Mouse (Mus musculus): ENCODE results near the gene Shroom1. TPM values are rescaled to one million over a fixed set of nuclear protein-coding genes. Genes with fewer than 3 reads are reported as not detected.
"Not testable (repeated sequence)": the region's sequence is repeated elsewhere in the genome, so short reads cannot be mapped to it uniquely, and the experiment has no call there.

Shroom1 gene
- 1 to 10 TPM; 3.4 to 4.5 TPM for total RNA-seq (2021)

DNA sequence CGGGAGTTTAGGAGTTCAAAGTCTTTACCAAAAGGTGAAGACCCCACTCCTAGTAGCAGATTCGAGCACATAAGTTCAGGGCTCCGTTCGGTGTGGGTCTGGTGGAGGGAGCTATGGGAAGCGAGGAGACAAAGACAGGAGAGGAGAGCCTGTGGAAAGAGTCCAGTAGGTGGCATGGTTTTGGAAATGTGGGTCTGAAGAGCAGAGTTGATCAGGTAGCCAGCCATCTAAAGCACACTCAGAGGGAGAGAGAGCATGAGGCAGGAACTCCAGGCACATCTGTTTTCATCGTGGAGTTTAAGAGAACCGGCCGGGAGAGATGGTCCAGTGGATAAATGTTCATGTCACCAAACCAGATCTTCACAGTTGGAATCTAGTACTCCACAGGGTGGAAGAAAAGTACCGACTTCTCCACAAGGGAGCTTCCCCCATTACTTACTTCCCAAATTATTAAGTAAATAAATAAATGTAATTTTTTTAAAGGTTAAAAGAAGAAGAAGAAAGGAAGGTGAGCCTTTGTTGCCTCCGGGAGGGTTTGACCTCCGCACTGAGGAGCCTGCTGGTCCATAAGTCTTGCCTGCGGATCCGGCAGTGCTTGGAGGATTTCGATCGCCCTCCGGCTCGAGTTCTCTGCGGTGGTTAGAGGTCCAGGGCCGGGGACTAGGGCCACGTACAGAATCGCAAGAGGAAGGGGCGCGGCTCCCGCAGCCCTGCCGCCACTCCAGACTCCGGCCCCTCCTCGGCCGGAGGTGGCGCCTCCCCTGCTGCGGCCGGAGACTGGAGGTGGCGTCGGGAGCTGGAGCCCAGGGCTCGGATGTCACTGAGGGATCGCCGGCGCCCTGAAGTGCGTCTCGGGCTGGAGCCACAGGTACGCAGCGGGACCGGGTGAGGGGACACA, at the start of gene Shroom1, which contains the start of gene Gm10447:
Gene Shroom1, plus strand, starts transcription at position 732 of the 898 bp plus-strand sequence.
Gene Gm10447, minus strand, starts transcription at position 637 of the 898 bp plus-strand sequence.
- peak in 1 of 2 experiments; percentile 82 for DNase-seq (ENCODE audit: extremely low spot score in 1 of 2, low spot score in 2 of 2)
- intact Hi-C loops (cut with DNase I) = no loop called here

DNA sequence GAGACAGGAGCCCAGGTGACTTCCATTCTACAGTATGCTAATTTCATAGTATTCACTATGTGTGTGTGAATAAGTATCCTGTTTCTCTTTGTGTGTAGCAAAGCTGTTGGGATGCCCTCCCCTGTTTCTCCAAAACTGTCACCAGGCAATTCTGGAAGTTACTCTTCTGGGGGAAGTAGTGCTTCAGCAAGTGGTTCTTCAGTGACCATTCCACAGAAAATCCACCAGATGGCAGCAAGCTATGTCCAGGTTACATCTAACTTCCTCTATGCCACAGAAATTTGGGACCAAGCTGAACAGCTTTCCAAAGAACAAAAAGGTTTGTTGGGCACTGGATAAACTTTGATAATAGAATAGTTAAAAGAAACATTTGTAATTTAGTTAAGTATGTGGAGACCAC, 45.3 kb upstream of the Shroom1 start:
- intact Hi-C loops (cut with DNase I) = loop anchor here (5.0 kb wide), 1 partner anchor 34 kb away; no protein-coding TSS in a partner anchor
- no peak for DNase-seq (ENCODE audit: extremely low spot score in 1 of 2, low spot score in 2 of 2)

DNA sequence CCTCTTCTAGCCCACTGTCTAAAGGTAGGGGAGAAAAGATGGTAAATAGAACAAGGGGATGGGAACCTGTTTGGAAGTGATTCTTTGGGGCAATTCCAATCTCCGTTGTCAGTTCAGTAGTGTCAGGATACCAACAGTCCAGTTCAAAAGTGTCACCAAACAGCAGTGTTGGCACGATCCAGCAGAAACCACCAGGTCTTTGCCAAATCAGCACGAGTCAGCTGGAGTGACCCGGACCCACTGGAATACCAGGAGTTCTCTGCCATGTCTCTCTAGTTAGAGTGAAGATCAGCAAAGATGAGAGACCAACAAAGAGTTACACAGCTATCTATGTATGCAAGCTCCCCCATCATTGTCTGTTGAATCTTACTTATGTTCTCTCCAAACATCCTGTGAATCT, 43.1 kb upstream of the Shroom1 start:
- intact Hi-C loops (cut with DNase I) = loop anchor here (5.0 kb wide), 1 partner anchor 37 kb away; no protein-coding TSS in a partner anchor
- DNase-seq (ENCODE audit: extremely low spot score in 1 of 2, low spot score in 2 of 2) = no peak

DNA sequence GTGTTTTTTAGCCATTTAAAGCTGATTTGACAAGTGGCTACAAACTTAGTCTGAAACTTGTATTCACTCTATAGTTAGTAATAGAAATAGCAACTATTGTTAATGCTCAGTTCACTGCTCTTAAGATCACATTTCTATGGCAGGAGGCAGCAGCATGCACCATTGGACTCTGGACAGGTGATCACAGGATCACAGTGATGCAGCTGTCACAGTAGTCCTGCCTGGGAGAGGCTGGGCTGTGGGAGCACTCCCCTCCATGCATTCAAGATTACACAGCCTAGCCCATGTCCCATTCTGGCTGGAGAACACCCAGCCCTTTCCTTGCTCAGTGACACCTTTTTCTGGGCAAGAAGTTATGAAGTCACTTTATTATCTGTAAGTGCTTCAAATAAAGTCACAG, 39.0 kb upstream of the Shroom1 start:
- DNase-seq (ENCODE audit: extremely low spot score in 1 of 2, low spot score in 2 of 2) = no peak
- intact Hi-C loops (cut with DNase I) = no loop called here

DNA sequence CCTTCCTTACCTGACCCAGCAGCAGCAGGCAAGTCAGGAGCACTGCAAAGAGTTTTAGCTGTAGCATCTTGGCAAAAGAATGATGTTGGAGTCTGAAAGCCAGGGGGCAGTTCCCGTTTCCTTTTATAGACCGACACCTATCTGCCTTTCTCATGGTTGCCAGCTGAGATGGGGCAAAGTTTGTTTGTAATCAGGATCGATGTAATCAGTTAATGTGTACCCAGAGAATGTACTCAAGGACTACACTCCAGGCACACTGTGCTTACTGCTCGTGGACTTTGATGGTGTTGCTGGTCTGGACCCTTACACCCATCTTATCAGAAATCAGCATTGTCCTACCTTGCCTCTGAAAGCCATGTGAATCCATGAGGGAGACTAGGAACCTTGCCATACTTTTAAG, 34.0 kb upstream of the Shroom1 start, which contains the start of gene Leap2:
Gene Leap2, minus strand, starts transcription at position 135 of the 400 bp plus-strand sequence.
- no peak for DNase-seq (ENCODE audit: extremely low spot score in 1 of 2, low spot score in 2 of 2)
- intact Hi-C loops (cut with DNase I) = no loop called here

DNA sequence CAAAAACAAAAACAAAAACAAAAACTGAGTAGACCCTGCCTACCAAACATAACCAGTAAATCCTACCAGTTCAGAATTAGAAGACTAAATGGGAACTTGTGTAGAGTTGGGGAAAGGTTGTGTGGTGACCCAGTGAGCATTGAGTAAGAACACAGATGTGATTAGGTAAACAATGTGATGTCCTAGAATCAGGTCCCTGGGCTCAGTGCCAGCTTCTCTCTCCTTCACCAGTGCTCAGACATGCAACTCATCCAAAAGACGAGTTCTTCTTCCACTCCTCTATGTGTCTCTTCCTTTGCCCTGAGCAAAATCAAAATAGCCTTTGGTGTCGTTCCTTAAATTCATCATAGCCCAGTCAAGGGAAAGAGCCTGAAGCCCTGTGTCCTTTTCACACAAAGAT, 32.2 kb upstream of the Shroom1 start:
- DNase-seq (ENCODE audit: extremely low spot score in 1 of 2, low spot score in 2 of 2) = peak in 1 of 2 experiments; percentile 57
- intact Hi-C loops (cut with DNase I) = no loop called here

DNA sequence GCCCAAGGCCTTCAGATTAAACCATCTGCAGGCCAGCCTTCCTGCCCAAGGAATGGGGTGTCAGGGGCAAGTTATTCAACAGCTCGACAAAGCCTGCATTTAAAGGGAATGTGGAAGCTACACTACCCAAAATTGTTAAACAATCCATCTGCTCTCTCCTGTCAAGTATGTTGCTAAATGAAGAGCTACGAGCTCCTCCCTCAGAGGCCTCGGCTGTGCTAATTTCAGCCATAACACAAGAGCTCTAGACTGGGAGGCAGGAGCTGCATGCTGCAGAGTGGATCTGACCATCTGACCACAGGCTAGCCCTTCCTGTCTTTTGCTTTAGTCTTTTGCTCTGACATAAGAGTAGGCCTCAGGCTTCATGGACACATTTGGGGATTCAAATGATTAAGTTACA, 31.8 kb upstream of the Shroom1 start:
- DNase-seq (ENCODE audit: extremely low spot score in 1 of 2, low spot score in 2 of 2) = peak in 1 of 2 experiments; percentile 39
- intact Hi-C loops (cut with DNase I) = no loop called here

DNA sequence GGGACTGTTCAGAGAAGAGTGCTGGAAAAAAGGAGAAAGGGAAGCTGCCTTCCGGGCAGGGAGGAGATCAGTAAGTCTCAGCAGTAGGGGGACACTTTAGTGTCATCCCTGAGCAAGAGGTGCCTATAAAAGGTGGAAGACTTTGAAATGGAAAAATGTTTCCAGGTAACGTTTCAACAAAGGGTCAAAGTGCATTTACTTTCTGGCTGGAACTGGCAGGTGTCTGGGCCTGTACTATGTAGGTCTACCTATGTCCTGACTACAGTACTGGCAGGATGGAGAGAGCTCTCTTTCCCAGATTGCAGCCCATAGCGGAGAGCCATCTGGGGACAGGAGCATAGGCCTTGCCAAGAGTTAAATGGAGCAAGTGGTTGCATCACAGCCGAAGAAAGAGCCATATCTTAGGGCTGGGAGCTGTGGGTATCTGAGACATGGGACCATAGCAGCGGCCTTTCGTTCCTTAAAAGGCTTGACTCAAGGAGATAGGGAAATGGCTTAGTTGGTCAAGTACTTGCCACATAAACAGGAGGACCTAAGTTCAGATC, 31.2 kb upstream of the Shroom1 start:
- DNase-seq (ENCODE audit: extremely low spot score in 1 of 2, low spot score in 2 of 2) = no peak

DNA sequence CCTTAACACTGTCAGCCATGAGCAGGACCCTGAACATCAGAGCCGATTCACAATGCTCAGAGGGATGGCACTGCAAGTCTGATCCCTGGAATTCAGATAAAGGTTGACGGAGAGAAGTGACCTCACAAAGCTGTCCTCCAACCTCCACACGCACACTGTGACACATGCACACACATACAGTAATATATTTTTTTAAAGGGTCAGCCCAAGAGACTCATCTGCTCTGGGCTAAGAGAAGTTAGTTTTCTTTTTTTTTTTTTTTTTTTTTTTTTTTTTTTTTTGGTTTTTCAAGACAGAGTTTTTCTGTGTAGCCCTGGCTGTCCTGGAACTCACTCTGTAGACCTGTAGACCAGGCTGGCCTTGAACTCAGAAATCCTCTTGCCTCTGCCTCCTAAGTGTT, 30.1 kb upstream of the Shroom1 start:
- DNase-seq (ENCODE audit: extremely low spot score in 1 of 2, low spot score in 2 of 2); intact Hi-C loops (cut with DNase I): not testable (repeated sequence)

More for the DNA sequence above, 31.2 kb upstream of the Shroom1 start:
- intact Hi-C loops (cut with DNase I) = no loop called here

DNA sequence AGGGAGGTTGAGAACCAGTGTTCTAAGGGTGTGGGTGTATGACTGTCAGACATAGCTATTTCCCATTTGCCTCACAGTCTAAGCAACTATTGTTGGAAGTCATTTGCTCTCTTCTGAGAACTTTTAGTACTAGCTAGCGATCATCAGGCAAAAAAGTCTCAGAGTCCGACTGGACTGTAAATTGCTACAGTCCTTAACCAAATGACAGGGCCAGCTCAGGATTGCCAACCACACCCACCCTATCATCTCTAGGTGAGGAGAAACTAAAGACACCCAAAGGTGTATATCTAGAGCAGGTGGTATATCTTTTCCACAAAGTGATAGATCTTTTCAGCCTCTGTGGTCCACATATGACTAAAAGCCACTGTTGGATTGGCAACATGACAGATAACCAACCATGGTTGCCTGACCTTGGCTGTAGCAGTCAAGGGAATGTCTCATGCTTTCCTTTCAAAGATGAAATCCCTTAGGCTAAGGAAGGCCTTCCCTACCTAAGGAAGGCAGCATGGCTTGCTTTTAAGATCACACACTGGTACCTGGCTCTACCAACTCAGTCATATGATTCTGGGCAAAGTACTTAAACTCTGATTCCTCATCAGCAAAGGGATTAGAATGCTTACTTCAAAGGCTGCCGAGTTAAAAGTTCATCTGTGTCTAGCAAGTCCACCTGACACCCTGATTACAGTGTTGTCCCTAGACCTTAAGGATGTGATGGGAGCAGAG, 28.9 kb upstream of the Shroom1 start:
- DNase-seq (ENCODE audit: extremely low spot score in 1 of 2, low spot score in 2 of 2) = no peak
- intact Hi-C loops (cut with DNase I) = no loop called here

DNA sequence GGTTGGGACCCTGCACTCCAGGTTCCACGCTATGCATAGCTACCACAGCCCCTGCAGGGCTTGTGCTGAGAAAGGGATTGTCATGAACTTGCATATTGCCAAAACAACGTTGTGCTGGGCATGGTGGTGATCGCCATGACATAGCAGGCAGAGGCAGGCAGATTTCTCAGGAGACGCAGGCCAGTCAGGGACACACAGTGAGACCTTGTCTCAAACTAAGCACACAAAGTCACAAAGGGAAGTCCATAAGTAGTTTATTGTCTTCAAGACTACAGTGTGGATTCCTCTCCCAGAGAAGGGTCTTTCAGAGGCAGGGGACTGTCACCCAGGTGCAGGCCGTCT, 28.3 kb upstream of the Shroom1 start:
- intact Hi-C loops (cut with DNase I) = no loop called here
- no peak for DNase-seq (ENCODE audit: extremely low spot score in 1 of 2, low spot score in 2 of 2)

DNA sequence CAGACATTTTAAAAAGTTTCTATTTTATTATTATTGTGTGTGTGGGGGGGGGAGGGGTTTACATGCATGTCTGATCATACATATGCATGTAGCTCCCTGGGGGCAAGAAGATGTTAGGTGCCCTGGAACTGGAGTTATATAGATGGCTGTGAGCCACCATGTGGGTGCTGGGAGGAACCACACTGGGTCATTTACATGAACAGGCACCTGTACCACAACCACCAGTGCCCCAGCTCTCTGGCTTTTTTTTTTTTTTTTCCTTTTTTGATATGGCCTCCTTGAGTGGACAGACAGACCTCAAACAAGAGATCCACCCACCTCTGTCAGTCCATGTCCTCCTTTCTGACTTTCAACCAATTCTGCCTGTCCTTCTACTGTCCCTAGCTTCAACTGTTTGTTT, 27.8 kb upstream of the Shroom1 start:
- no peak for DNase-seq (ENCODE audit: extremely low spot score in 1 of 2, low spot score in 2 of 2)
- intact Hi-C loops (cut with DNase I) = no loop called here

DNA sequence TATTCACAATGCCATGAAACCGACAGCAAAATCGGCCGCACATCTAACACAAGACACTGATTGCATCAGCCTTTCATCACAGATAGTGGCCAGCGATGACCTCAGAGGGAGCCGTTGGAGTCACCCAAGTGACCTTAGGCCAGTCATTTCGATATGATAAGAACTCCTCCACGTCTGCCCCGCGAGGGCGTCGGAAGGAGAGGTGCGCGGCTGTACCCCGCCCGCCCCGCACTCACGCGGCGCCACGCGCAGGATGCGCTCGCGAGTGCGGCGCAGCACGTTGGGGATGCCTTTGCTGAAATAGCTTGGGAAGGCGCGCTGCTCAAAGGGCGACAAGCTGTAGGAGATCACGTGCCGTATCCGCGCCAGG, 26.7 kb upstream of the Shroom1 start:
- DNase-seq (ENCODE audit: extremely low spot score in 1 of 2, low spot score in 2 of 2) = no peak
- intact Hi-C loops (cut with DNase I) = no loop called here

DNA sequence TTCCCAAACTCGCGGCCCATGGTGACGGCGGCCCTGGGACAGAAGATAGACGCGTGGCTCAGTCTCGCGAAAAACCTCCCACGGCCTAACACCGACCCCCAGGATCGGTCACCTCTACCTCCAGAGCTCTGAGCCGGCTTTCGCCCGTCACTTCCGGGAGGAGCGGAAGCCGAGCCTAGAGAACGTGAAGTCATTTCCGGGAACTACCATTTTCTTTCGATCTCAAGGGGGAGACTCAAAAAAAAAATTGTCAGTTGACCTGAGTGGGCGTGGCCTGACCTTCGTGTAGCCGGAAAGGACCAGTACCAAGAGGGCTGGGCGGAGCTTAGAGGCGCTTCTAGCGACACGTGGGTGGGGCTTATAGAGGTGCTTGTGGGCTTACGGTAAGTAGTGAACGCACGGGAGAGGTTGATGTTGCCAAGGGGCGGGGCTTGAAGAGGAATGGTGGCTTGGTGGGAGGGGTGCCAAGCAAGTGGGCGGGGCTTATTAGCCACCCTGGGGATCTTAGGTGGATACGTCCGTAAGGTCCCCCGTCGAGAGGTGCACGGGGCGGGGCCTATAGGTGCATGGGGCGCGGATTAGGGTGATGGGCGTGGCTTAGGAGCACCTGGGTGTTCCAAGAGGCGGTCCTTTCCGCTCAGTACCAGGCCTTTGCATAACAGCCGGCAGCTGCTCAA, 26.2 kb upstream of the Shroom1 start, which contains the start of the genes Uqcrq and Gdf9:
Gene Uqcrq, minus strand, starts transcription at position 162 of the 677 bp plus-strand sequence.
Gene Gdf9, plus strand, starts transcription at position 354 of the 677 bp plus-strand sequence.
- peak; percentile 99 for DNase-seq (ENCODE audit: extremely low spot score in 1 of 2, low spot score in 2 of 2)
- intact Hi-C loops (cut with DNase I) = no loop called here

DNA sequence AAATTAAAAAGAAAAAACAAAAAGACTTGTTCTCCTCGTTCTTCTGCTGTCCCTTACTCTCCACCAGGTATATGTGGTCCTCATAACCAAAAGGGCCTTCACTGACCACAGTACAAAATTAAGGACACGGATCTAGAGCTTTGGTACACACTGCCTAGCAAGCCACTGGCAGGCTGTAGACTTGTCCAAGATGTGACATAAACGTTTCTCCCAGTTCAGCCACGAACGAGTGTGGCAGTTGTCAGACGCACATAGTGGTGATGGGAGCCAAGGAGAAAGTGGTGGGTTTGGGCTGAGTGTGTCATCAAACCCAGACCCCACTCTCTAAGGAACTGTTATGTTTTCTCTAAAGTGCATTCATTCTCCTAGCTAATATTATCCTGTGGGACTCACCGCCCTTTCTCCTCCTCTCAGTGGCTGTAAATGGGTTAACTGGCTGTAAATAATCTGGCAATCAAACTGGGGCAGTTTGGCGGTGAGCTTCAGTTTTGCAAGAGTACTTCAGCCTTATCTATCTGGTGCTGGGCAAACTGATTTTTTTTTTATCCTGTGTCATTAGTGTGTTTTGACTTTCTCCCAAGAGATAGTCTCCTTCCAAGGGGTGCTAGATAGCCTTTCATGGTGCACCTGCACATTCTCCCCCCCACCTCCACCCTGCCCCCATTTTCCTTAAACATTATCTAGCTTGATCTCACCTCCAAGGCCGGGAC, 25.5 kb upstream of the Shroom1 start:
- DNase-seq (ENCODE audit: extremely low spot score in 1 of 2, low spot score in 2 of 2) = no peak
- intact Hi-C loops (cut with DNase I) = no loop called here

DNA sequence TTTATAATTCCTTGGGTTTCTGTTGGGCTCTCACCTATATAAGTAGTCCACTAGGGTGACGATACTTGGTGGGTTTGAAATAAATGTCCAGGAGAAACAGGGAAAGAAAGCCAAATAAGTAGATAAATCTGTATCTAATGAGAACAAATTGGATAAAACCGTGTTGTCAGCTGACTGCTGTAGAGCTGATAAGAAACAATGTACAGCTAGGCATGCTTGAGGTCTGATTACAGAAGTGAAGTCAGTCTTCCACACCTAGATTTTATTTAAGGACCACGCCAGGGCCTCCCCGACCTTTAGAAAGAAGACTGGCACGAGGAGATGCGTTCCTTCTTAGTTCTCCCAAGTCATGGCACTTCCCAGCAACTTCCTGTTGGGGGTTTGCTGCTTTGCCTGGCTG, 23.9 kb upstream of the Shroom1 start:
- intact Hi-C loops (cut with DNase I) = no loop called here
- no peak for DNase-seq (ENCODE audit: extremely low spot score in 1 of 2, low spot score in 2 of 2)

DNA sequence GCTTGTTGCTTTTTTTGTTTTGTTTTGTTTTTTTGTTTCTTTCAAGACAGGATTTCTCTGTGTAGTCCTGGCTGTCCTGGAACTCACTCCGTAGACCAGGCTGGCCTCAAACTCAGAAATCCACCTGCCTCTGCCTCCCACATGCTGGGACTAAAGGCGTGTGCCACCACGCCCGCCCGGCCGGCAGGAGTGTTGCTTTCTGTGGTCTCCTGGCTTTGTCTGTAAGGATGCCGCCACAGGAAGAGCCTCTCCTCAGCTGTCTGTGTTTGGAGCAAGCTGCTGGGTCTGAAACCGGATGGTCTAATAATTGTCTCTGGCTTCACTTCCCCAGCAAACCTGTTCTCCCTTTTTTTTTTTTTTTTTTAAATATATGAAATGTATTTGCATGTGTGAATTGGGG, 21.5 kb upstream of the Shroom1 start:
- DNase-seq (ENCODE audit: extremely low spot score in 1 of 2, low spot score in 2 of 2) = no peak
- intact Hi-C loops (cut with DNase I) = no loop called here

DNA sequence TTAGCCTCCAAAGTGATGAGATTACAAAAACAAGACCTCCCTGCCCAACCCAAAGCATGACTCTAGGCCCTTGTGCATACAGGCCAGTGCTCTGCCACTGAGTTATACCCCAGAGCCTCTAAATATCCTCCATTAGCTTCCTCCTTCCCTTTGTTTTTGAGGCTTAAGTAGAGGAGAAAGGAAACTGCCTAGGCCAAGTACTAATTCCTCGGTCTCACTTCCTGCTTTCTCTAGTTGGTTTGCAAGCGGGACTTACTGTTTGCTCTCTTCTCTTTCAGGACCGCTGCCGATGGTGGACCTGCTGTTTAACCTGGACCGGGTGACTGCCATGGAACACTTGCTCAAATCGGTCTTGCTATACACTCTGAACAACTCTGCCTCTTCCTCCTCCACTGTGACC, 20.7 kb upstream of the Shroom1 start:
- intact Hi-C loops (cut with DNase I) = no loop called here
- DNase-seq (ENCODE audit: extremely low spot score in 1 of 2, low spot score in 2 of 2) = no peak

Data from left cerebral cortex, postnatal 10 days (tissue).